Mouse (Mus musculus): ENCODE data around the gene Ankrd11. TPM values are rescaled to one million over a fixed set of nuclear protein-coding genes. Genes with fewer than 3 reads are reported as not detected.

Gene Ankrd11
- polyA plus RNA-seq, 1 experiment from 2014 or later: 84.6 TPM

- Histone ChIP-seq H3K4me3 (ENCODE audit: low read depth, low read length) (no peak overlapping the region), H3K36me3 (ENCODE audit: control insufficient read depth, insufficient read depth, low read length) (no peaks in the 10 kb centered on the region), H3K27ac (replicated peaks; ENCODE audit: low read depth, low read length) (no peak overlapping the region), H3K4me2 (ENCODE audit: low read depth, severe bottlenecking) (no peak overlapping the region), H3K4me1 (ENCODE audit: control insufficient read depth, insufficient read depth, low read length) (no peaks in the 10 kb centered on the region), H3K9me3 (ENCODE audit: control insufficient read depth, low read length) (no peaks in the 10 kb centered on the region), H3K27me3 (ENCODE audit: control insufficient read depth, insufficient read depth, low read length) (no peaks in the 10 kb centered on the region), H3K9ac (ENCODE audit: low read length) (no peak overlapping the region)
- WGBS: 47% methylated on average over 2 of the region's 2 CpGs
- ATAC-seq (ENCODE audit: insufficient number of reproducible peaks, low FRiP score, low TSS enrichment, low read depth): no peak
- DNase-seq (ENCODE audit: low spot score): no peak
Observed at GRCm38 (mm10) chr8:122961458-122961857, 80.6 kb downstream of the Ankrd11 start.

GRCm38 (mm10) chr8:122960932-122961331 is 81.1 kb downstream of the Ankrd11 start:
- Histone ChIP-seq H3K4me1 (ENCODE audit: control insufficient read depth, insufficient read depth, low read length) (no peaks in the 10 kb centered on the region), H3K4me3 (ENCODE audit: low read depth, low read length) (no peak overlapping the region), H3K27ac (replicated peaks; ENCODE audit: low read depth, low read length) (no peak overlapping the region), H3K9ac (ENCODE audit: low read length) (no peak overlapping the region), H3K4me2 (ENCODE audit: low read depth, severe bottlenecking) (no peak overlapping the region), H3K9me3 (ENCODE audit: control insufficient read depth, low read length) (no peaks in the 10 kb centered on the region), H3K27me3 (ENCODE audit: control insufficient read depth, insufficient read depth, low read length) (no peaks in the 10 kb centered on the region), H3K36me3 (ENCODE audit: control insufficient read depth, insufficient read depth, low read length) (no peaks in the 10 kb centered on the region)
- ATAC-seq (ENCODE audit: insufficient number of reproducible peaks, low FRiP score, low TSS enrichment, low read depth) (no peak), DNase-seq (ENCODE audit: low spot score) (no peak)
- WGBS: 34% methylated on average over 1 of the region's 1 CpGs

- H3K4me2 ChIP-seq (ENCODE audit: low read depth, severe bottlenecking): no peak overlapping the region
- H3K9ac ChIP-seq (ENCODE audit: low read length): no peak overlapping the region
- H3K9me3 ChIP-seq (ENCODE audit: control insufficient read depth, low read length): no peaks in the 10 kb centered on the region
- H3K4me3 ChIP-seq (ENCODE audit: low read depth, low read length): no peak overlapping the region
- WGBS: 86% methylated on average over 5 of the region's 5 CpGs
- no peaks in the 10 kb centered on the region for H3K36me3 ChIP-seq (ENCODE audit: control insufficient read depth, insufficient read depth, low read length)
- DNase-seq (ENCODE audit: low spot score): no peak
- H3K4me1 ChIP-seq (ENCODE audit: control insufficient read depth, insufficient read depth, low read length): no peaks in the 10 kb centered on the region
- H3K27me3 ChIP-seq (ENCODE audit: control insufficient read depth, insufficient read depth, low read length): no peaks in the 10 kb centered on the region
- ATAC-seq (ENCODE audit: insufficient number of reproducible peaks, low FRiP score, low TSS enrichment, low read depth): no peak
- H3K27ac ChIP-seq (replicated peaks; ENCODE audit: low read depth, low read length): no peak overlapping the region
Observed at GRCm38 (mm10) chr8:122960323-122960722, 81.8 kb downstream of the Ankrd11 start.

- ATAC-seq (ENCODE audit: insufficient number of reproducible peaks, low FRiP score, low TSS enrichment, low read depth): no peak
- H3K4me3 ChIP-seq (ENCODE audit: low read depth, low read length): no peak overlapping the region
- no peak for DNase-seq (ENCODE audit: low spot score)
- no peak overlapping the region for H3K9ac ChIP-seq (ENCODE audit: low read length)
- H3K4me1 ChIP-seq (ENCODE audit: control insufficient read depth, insufficient read depth, low read length): no peaks in the 10 kb centered on the region
- H3K27ac ChIP-seq (replicated peaks; ENCODE audit: low read depth, low read length): no peak overlapping the region
- H3K9me3 ChIP-seq (ENCODE audit: control insufficient read depth, low read length): no peaks in the 10 kb centered on the region
- no peaks in the 10 kb centered on the region for H3K27me3 ChIP-seq (ENCODE audit: control insufficient read depth, insufficient read depth, low read length)
- 96% methylated on average over 3 of the region's 3 CpGs for WGBS
- H3K4me2 ChIP-seq (ENCODE audit: low read depth, severe bottlenecking): no peak overlapping the region
- no peaks in the 10 kb centered on the region for H3K36me3 ChIP-seq (ENCODE audit: control insufficient read depth, insufficient read depth, low read length)
Observed at GRCm38 (mm10) chr8:122955997-122956396, 86.1 kb downstream of the Ankrd11 start.

DNA sequence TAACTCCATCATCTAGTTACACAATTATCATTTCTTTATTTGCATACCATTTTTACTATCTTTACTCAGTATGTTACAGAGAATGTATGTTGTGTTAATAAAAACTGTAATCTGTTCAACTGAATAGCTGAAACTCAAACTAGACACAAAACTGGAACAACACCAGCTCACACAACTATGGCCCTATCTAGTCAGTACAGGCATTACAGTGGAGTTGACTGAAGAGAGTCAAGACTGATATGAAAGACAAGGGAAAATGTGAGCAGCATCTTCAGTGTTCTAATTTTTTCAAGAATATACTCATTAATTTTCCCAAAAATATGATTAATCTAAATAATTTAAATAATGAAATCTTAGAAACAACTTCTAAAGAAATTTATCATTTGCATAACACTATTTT is 86.9 kb downstream of the Ankrd11 start:
- no peaks in the 10 kb centered on the region for H3K4me1 ChIP-seq (ENCODE audit: control insufficient read depth, insufficient read depth, low read length)
- H3K27ac ChIP-seq (replicated peaks; ENCODE audit: low read depth, low read length): no peak overlapping the region

DNA sequence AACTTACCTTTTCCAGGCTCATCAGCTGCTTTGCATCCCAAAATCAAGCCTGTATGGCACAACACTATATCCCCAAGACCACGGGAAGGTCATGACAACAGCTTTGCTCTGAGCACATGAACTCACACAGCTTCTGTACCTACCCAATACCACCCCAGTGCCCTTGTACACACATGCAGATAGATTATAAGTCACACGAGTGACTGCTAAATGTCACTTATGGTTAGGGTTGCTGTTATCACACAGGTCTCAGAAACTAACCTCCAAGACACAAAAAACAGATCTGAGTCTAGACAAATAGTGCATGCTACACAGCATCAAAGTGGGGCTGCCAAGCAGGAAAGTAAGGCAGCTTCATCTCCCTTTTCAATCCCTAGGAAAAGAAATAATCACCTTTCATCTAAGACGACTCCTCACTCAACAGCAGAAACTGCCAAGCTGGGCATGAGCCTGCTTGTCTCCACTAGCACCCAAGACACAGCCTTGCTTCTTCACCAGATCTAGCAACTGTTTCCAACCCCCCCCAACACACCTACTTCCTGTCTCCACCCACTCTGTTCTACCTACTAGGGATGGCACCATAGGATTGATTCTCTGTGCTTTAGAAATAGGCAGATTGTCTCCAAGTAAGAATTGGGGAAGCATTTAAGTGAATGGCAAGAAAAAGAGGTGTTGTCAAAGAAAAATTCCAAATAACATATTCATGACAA is 87.8 kb downstream of the Ankrd11 start:
- no peak for ATAC-seq (ENCODE audit: insufficient number of reproducible peaks, low FRiP score, low TSS enrichment, low read depth)
- WGBS: 79% methylated on average over 3 of the region's 3 CpGs
- no peak overlapping the region for H3K4me3 ChIP-seq (ENCODE audit: low read depth, low read length)
- no peaks in the 10 kb centered on the region for H3K27me3 ChIP-seq (ENCODE audit: control insufficient read depth, insufficient read depth, low read length)
- no peak overlapping the region for H3K27ac ChIP-seq (replicated peaks; ENCODE audit: low read depth, low read length)
- H3K4me1 ChIP-seq (ENCODE audit: control insufficient read depth, insufficient read depth, low read length): no peaks in the 10 kb centered on the region
- H3K4me2 ChIP-seq (ENCODE audit: low read depth, severe bottlenecking): no peak overlapping the region
- no peak overlapping the region for H3K9ac ChIP-seq (ENCODE audit: low read length)
- H3K36me3 ChIP-seq (ENCODE audit: control insufficient read depth, insufficient read depth, low read length): no peaks in the 10 kb centered on the region
- H3K9me3 ChIP-seq (ENCODE audit: control insufficient read depth, low read length): no peaks in the 10 kb centered on the region
- no peak for DNase-seq (ENCODE audit: low spot score)

More for the DNA sequence above, 86.9 kb downstream of the Ankrd11 start:
- Histone ChIP-seq H3K9me3 (ENCODE audit: control insufficient read depth, low read length) (no peaks in the 10 kb centered on the region), H3K4me3 (ENCODE audit: low read depth, low read length) (no peak overlapping the region), H3K9ac (ENCODE audit: low read length) (no peak overlapping the region), H3K36me3 (ENCODE audit: control insufficient read depth, insufficient read depth, low read length) (no peaks in the 10 kb centered on the region), H3K27me3 (ENCODE audit: control insufficient read depth, insufficient read depth, low read length) (no peaks in the 10 kb centered on the region), H3K4me2 (ENCODE audit: low read depth, severe bottlenecking) (no peak overlapping the region)
- no peak for DNase-seq (ENCODE audit: low spot score)
- no peak for ATAC-seq (ENCODE audit: insufficient number of reproducible peaks, low FRiP score, low TSS enrichment, low read depth)

DNA sequence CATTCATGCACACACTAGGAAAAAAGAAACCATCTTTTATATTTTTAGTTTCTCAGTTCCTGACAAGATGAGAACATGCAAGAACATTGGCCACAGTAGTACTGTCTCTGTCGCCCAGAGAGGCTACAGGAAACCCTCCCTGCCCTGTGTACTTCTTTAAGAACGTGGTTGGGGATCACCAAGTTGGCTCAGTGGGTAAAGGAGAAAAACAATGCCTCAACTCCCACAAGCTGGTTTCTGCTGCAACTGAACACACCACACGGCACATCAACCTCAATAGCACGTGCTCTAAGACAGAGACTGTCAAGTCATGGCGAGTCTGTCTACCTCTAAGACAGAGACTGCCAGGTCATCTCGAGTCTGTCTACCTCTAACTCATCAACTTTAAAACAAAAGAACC is 89.0 kb downstream of the Ankrd11 start:
- DNase-seq (ENCODE audit: low spot score): no peak
- no peaks in the 10 kb centered on the region for H3K27me3 ChIP-seq (ENCODE audit: control insufficient read depth, insufficient read depth, low read length)
- no peak overlapping the region for H3K4me2 ChIP-seq (ENCODE audit: low read depth, severe bottlenecking)
- no peaks in the 10 kb centered on the region for H3K4me1 ChIP-seq (ENCODE audit: control insufficient read depth, insufficient read depth, low read length)
- WGBS: 89% methylated on average over 6 of the region's 6 CpGs
- H3K36me3 ChIP-seq (ENCODE audit: control insufficient read depth, insufficient read depth, low read length): no peaks in the 10 kb centered on the region
- H3K27ac ChIP-seq (replicated peaks; ENCODE audit: low read depth, low read length): no peak overlapping the region
- ATAC-seq (ENCODE audit: insufficient number of reproducible peaks, low FRiP score, low TSS enrichment, low read depth): no peak
- no peak overlapping the region for H3K4me3 ChIP-seq (ENCODE audit: low read depth, low read length)
- no peak overlapping the region for H3K9ac ChIP-seq (ENCODE audit: low read length)
- H3K9me3 ChIP-seq (ENCODE audit: control insufficient read depth, low read length): no peaks in the 10 kb centered on the region

DNA sequence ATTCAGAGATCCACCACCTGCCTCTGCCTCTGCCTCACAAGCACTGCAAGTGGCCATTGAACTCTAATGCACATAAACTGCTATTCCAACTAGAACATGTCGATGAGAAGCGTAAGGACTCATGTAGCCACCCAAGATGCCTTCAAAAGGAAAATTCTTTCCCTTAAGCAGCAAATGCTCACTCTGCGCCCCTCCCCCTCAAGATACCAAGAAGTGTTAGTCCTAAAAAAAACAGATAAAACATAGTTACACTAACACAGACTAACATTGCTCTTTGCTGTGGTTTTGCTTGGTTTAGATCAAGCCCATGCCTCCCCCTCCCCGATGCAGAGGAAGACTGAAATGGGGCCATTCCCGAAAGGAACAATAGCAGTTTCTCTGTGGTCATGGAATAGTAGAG is 90.6 kb downstream of the Ankrd11 start:
- no peaks in the 10 kb centered on the region for H3K27me3 ChIP-seq (ENCODE audit: control insufficient read depth, insufficient read depth, low read length)
- H3K4me2 ChIP-seq (ENCODE audit: low read depth, severe bottlenecking): no peak overlapping the region
- H3K4me3 ChIP-seq (ENCODE audit: low read depth, low read length): no peak overlapping the region
- no peaks in the 10 kb centered on the region for H3K36me3 ChIP-seq (ENCODE audit: control insufficient read depth, insufficient read depth, low read length)
- ATAC-seq (ENCODE audit: insufficient number of reproducible peaks, low FRiP score, low TSS enrichment, low read depth) (no peak), DNase-seq (ENCODE audit: low spot score) (no peak)
- WGBS: 93% methylated on average over 5 of the region's 5 CpGs
- no peaks in the 10 kb centered on the region for H3K9me3 ChIP-seq (ENCODE audit: control insufficient read depth, low read length)
- H3K27ac ChIP-seq (replicated peaks; ENCODE audit: low read depth, low read length): no peak overlapping the region
- no peaks in the 10 kb centered on the region; the same call in 1 of the 2 replicates for H3K4me1 ChIP-seq (ENCODE audit: control insufficient read depth, insufficient read depth, low read length)
- no peak overlapping the region for H3K9ac ChIP-seq (ENCODE audit: low read length)

- ATAC-seq (ENCODE audit: insufficient number of reproducible peaks, low FRiP score, low TSS enrichment, low read depth) (no peak), DNase-seq (ENCODE audit: low spot score) (no peak)
- Histone ChIP-seq H3K27me3 (ENCODE audit: control insufficient read depth, insufficient read depth, low read length) (no peaks in the 10 kb centered on the region), H3K36me3 (ENCODE audit: control insufficient read depth, insufficient read depth, low read length) (no peaks in the 10 kb centered on the region), H3K27ac (replicated peaks; ENCODE audit: low read depth, low read length) (no peak overlapping the region), H3K9ac (ENCODE audit: low read length) (no peak overlapping the region), H3K4me2 (ENCODE audit: low read depth, severe bottlenecking) (no peak overlapping the region), H3K9me3 (ENCODE audit: control insufficient read depth, low read length) (no peaks in the 10 kb centered on the region), H3K4me1 (ENCODE audit: control insufficient read depth, insufficient read depth, low read length) (no peaks in the 10 kb centered on the region; the same call in 1 of the 2 replicates), H3K4me3 (ENCODE audit: low read depth, low read length) (no peak overlapping the region)
- 87% methylated on average over 5 of the region's 5 CpGs for WGBS
Observed at GRCm38 (mm10) chr8:122949701-122950100, 92.4 kb downstream of the Ankrd11 start.

Measured in limb, embryonic 11.5 days (tissue).